Mouse (Mus musculus) neural tube, embryonic 11.5 days (tissue): ENCODE data around the gene Dpf3. TPM values are rescaled to one million over a fixed set of nuclear protein-coding genes. Genes with fewer than 3 reads are reported as not detected.
A peak's percentile ranks its signal among the peaks of the same experiment; 100 is the strongest.

Source experiments
- ATAC-seq: fragments of 200-750 bp; cut with Nextera tagmentation; 2 replicates; pipeline ENCODE4 v1.8.0; 2017; ENCODE audit warnings: moderate number of reproducible peaks, mild to moderate bottlenecking, moderate TSS enrichment, moderate library complexity; ENCODE audit not compliant: insufficient read depth, low FRiP score, low TSS enrichment
- DNase-seq: peaks from one replicate; pipeline ENCODE4 v3.0.0-alpha.2; 2015; ENCODE audit warnings: low spot score
- H3K27ac ChIP-seq: fragments of 300-500 bp; sonication (generic); 2 replicates; pipeline ENCODE4 v1.5.1; 2014; ENCODE audit warnings: low read depth, mild to moderate bottlenecking, low read length
- H3K27me3 ChIP-seq: fragments of 300-500 bp; sonication (generic); 2 replicates; pipeline ENCODE4 v1.6.1; 2014; ENCODE audit warnings: mild to moderate bottlenecking, low read length, mixed read lengths; ENCODE audit not compliant: control insufficient read depth, insufficient read depth
- H3K36me3 ChIP-seq: fragments of 300-500 bp; sonication (generic); 2 replicates; pipeline ENCODE4 v1.6.1; 2014; ENCODE audit warnings: mild to moderate bottlenecking, low read length, moderate library complexity, mixed read lengths; ENCODE audit not compliant: control insufficient read depth, insufficient read depth
- H3K4me1 ChIP-seq: fragments of 300-500 bp; sonication (generic); 2 replicates; pipeline ENCODE4 v1.6.1; 2014; ENCODE audit warnings: low read length, mixed read lengths; ENCODE audit not compliant: control insufficient read depth, insufficient read depth
- H3K4me2 ChIP-seq: fragments of 300-500 bp; sonication (generic); 2 replicates; pipeline ENCODE4 v1.6.1; 2014; ENCODE audit warnings: low read depth, mild to moderate bottlenecking, moderate library complexity
- H3K4me3 ChIP-seq: fragments of 300-500 bp; sonication (generic); 2 replicates; pipeline ENCODE4 v1.5.1; 2014; ENCODE audit warnings: low read depth, low read length
- H3K9ac ChIP-seq: fragments of 300-500 bp; sonication (generic); 2 replicates; pipeline ENCODE4 v1.6.1; 2014; ENCODE audit warnings: mild to moderate bottlenecking, low read length
- H3K9me3 ChIP-seq: fragments of 300-500 bp; sonication (generic); 2 replicates; pipeline ENCODE4 v1.6.1; 2016; ENCODE audit warnings: low read length; ENCODE audit not compliant: control insufficient read depth
- WGBS: fragments of 180-500 bp; shearing (Covaris S2); extraction: QIAGEN DNeasy Blood & Tissue Kit; methylation state at CpG from one replicate; pipeline ENCODE4 v1.1.7; 2014; 5-methylcytosine and 5-hydroxymethylcytosine counted together
- polyA plus RNA-seq: library from polyadenylated mRNA; unstranded; fragments of >200 nt; fragmentation: Nextera tagmentation; extraction: Ambion mirVana; gene quantifications from 2 replicates; pipeline ENCODE4 v1.2.1, GENCODE M21; 2014

The Dpf3 gene
- polyA plus RNA-seq, 1 experiment from 2014 or later: 10.8 TPM

- H3K27ac ChIP-seq: 0 out of 2 replicates have a peak overlapping the region, but pooled peaks have one; percentile 29
- no peak for ATAC-seq
- no peaks in the 10 kb centered on the region for H3K27me3 ChIP-seq
- H3K4me2 ChIP-seq: no peak overlapping the region
- no peak overlapping the region for H3K9ac ChIP-seq
- WGBS: 30% methylated on average over 6 of the region's 6 CpGs
- no peaks in the 10 kb centered on the region for H3K9me3 ChIP-seq
- peaks cover 9% of the 10 kb centered on the region; the same call in 1 of the 2 replicates for H3K4me1 ChIP-seq
- H3K36me3 ChIP-seq: no peaks in the 10 kb centered on the region
- DNase-seq: peak; percentile 28
- no peak overlapping the region for H3K4me3 ChIP-seq
These were observed 20.7 kb downstream of the Dpf3 start for GRCm38 (mm10) chr12:83466508-83467430.

DNA sequence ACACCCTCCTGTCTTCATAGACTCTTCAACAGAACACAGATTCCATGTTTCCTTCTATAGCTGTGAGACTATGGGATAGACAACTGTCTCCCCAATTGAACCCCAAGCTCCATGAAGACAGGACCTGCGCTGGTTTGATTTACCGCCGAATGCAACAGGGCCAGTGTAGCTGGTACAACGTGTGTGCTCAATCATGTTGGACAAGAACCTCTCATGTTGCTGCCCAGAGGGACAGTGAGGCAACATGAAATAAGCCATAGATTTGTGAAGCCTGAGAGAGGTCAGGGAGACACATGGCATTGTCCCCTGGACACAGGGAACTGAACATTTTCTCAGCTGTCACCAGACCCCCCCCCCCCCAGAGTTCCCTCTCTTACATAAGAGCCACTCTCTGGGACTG lies 21.5 kb downstream of the Dpf3 start:
- H3K9me3 ChIP-seq: no peaks in the 10 kb centered on the region
- H3K4me2 ChIP-seq: no peak overlapping the region
- H3K27me3 ChIP-seq: no peaks in the 10 kb centered on the region
- DNase-seq: no peak
- H3K4me3 ChIP-seq: no peak overlapping the region
- no peaks in the 10 kb centered on the region for H3K36me3 ChIP-seq
- no peak for ATAC-seq
- no peak overlapping the region for H3K9ac ChIP-seq
- H3K4me1 ChIP-seq: peaks cover 9% of the 10 kb centered on the region; the same call in 1 of the 2 replicates
- no peak overlapping the region for H3K27ac ChIP-seq
- 66% methylated on average over 4 of the region's 4 CpGs for WGBS

DNA sequence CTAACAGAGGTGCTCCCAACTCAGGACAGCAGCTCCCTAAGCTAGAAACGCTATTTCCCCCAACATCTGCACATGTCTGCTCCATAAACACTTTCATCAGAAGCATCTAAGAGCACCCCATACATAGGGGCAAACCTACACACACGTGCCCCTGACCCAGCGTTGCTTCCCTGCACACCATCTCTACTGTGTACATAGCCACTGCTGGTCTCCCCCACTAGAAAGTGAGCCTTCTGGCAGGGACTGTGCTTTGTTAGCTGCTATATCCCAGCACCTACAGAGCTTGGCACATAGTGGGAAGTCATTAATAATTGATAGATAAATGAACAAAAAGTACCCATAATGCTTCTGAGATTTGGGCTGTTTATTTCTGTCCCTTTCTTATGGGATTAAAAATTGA lies 27.2 kb downstream of the Dpf3 start:
- WGBS: 77% methylated on average over 3 of the region's 3 CpGs
- H3K4me3 ChIP-seq: no peak overlapping the region
- H3K4me1 ChIP-seq: no peaks in the 10 kb centered on the region
- DNase-seq: no peak
- H3K9me3 ChIP-seq: no peaks in the 10 kb centered on the region
- no peak overlapping the region for H3K9ac ChIP-seq
- no peak overlapping the region for H3K4me2 ChIP-seq
- no peak for ATAC-seq
- no peaks in the 10 kb centered on the region for H3K27me3 ChIP-seq
- H3K36me3 ChIP-seq: no peaks in the 10 kb centered on the region
- no peak overlapping the region for H3K27ac ChIP-seq

- Histone ChIP-seq H3K4me1 (no peaks in the 10 kb centered on the region), H3K9ac (no peak overlapping the region), H3K9me3 (no peaks in the 10 kb centered on the region), H3K27ac (no peak overlapping the region), H3K4me3 (no peak overlapping the region), H3K4me2 (no peak overlapping the region), H3K36me3 (no peaks in the 10 kb centered on the region), H3K27me3 (no peaks in the 10 kb centered on the region)
- WGBS: 66% methylated on average over 5 of the region's 5 CpGs
- ATAC-seq (no peak), DNase-seq (no peak)
These were observed 32.7 kb downstream of the Dpf3 start for GRCm38 (mm10) chr12:83454697-83455321.

GRCm38 (mm10) chr12:83451850-83452249 lies 35.7 kb downstream of the Dpf3 start:
- Histone ChIP-seq H3K4me1 (no peaks in the 10 kb centered on the region), H3K36me3 (no peaks in the 10 kb centered on the region), H3K27me3 (no peaks in the 10 kb centered on the region), H3K4me2 (no peak overlapping the region), H3K9me3 (no peaks in the 10 kb centered on the region), H3K27ac (no peak overlapping the region), H3K9ac (no peak overlapping the region), H3K4me3 (no peak overlapping the region)
- ATAC-seq (no peak), DNase-seq (no peak)
- WGBS: 68% methylated on average over 8 of the region's 8 CpGs

GRCm38 (mm10) chr12:83450471-83450870 lies 37.0 kb downstream of the Dpf3 start:
- no peaks in the 10 kb centered on the region for H3K27me3 ChIP-seq
- ATAC-seq (no peak), DNase-seq (no peak)
- no peak overlapping the region for H3K27ac ChIP-seq
- H3K9me3 ChIP-seq: no peaks in the 10 kb centered on the region
- WGBS: 96% methylated on average over 1 of the region's 1 CpGs
- H3K4me3 ChIP-seq: no peak overlapping the region
- H3K36me3 ChIP-seq: no peaks in the 10 kb centered on the region
- H3K4me2 ChIP-seq: no peak overlapping the region
- no peak overlapping the region for H3K9ac ChIP-seq
- no peaks in the 10 kb centered on the region for H3K4me1 ChIP-seq

- DNase-seq: no peak
- H3K4me1 ChIP-seq: no peaks in the 10 kb centered on the region
- ATAC-seq: no peak
- no peak overlapping the region for H3K27ac ChIP-seq
- no peaks in the 10 kb centered on the region for H3K27me3 ChIP-seq
- no peaks in the 10 kb centered on the region for H3K9me3 ChIP-seq
- 79% methylated on average over 7 of the region's 7 CpGs for WGBS
- no peak overlapping the region for H3K9ac ChIP-seq
- no peak overlapping the region for H3K4me3 ChIP-seq
- H3K4me2 ChIP-seq: no peak overlapping the region
- H3K36me3 ChIP-seq: no peaks in the 10 kb centered on the region
These were observed 38.3 kb downstream of the Dpf3 start for GRCm38 (mm10) chr12:83449202-83449601.

DNA sequence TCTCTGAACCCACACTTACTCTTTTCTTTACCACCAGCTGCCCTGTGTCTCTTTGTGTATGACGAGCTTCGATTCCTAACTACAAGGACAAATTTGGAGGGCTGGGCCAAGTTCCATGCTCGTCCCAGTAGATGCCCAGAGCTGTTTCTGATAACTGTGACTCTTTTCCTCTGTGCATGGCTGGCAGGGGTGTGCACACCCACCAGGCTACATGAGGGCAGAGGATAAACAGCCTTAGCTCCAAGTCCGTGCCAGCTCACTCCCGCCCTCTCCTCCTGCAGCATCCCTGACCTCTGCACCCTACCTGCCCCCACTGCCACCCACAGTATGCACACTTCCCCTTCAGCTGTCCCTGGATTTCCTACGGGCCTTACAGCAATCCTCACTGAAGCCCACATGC lies 41.9 kb downstream of the Dpf3 start:
- ATAC-seq: no peak

DNA sequence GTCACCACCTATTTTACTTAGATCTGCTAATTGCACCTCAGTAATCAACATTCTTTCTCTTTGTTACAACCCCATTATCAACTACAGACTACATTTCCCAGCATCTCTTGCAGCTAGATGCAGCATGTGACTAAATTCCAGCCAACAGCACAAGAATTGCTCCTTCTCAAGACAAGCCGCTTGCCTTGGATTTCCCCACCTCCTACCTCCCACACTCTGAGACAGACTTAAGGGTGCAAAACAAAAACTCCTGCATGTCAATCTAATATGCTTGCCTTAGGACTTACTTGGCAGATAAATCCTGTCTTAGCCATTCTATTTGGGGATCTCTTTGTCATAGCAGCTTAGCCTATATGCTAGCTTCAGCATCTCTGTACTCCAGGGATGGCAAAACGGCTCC lies 43.1 kb downstream of the Dpf3 start:
- no peaks in the 10 kb centered on the region for H3K4me1 ChIP-seq
- DNase-seq (no peak), ATAC-seq (no peak)
- no peak overlapping the region for H3K9ac ChIP-seq
- no peak overlapping the region for H3K4me2 ChIP-seq
- WGBS: 96% methylated on average over 2 of the region's 2 CpGs
- H3K9me3 ChIP-seq: no peaks in the 10 kb centered on the region
- no peaks in the 10 kb centered on the region for H3K27me3 ChIP-seq
- no peak overlapping the region for H3K27ac ChIP-seq
- no peak overlapping the region for H3K4me3 ChIP-seq
- no peaks in the 10 kb centered on the region for H3K36me3 ChIP-seq

More for the DNA sequence above, 41.9 kb downstream of the Dpf3 start:
- Histone ChIP-seq H3K27ac (no peak overlapping the region), H3K4me2 (no peak overlapping the region), H3K36me3 (no peaks in the 10 kb centered on the region), H3K4me3 (no peak overlapping the region), H3K4me1 (no peaks in the 10 kb centered on the region), H3K9me3 (no peaks in the 10 kb centered on the region), H3K27me3 (no peaks in the 10 kb centered on the region), H3K9ac (no peak overlapping the region)
- WGBS: 83% methylated on average over 6 of the region's 6 CpGs
- no peak for DNase-seq
